Mouse (Mus musculus) hindbrain, embryonic 13.5 days (tissue): Measurements from ENCODE around the gene Tmc3. TPM values are rescaled to one million over a fixed set of nuclear protein-coding genes. Genes with fewer than 3 reads are reported as not detected.

Experiments
- ATAC-seq: fragments of 200-750 bp; cut with Nextera tagmentation; 2 replicates; pipeline ENCODE4 v1.8.0; 2017; ENCODE audit warnings: moderate TSS enrichment; ENCODE audit not compliant: low FRiP score
- H3K27ac ChIP-seq: fragments of 300-500 bp; sonication (generic); 2 replicates; pipeline ENCODE4 v1.5.1; 2015; ENCODE audit warnings: inconsistent platforms, mild to moderate bottlenecking, moderate library complexity
- H3K27me3 ChIP-seq: fragments of 300-500 bp; sonication (generic); 2 replicates; pipeline ENCODE4 v1.6.1; 2015; ENCODE audit warnings: mild to moderate bottlenecking, inconsistent platforms
- H3K36me3 ChIP-seq: fragments of 300-500 bp; sonication (generic); 2 replicates; pipeline ENCODE4 v1.6.1; 2015; ENCODE audit warnings: mild to moderate bottlenecking, inconsistent platforms
- H3K4me1 ChIP-seq: fragments of 300-500 bp; sonication (generic); replicated peaks from 2 replicates; pipeline ENCODE4 v1.6.1; 2015; ENCODE audit warnings: inconsistent platforms
- H3K4me2 ChIP-seq: fragments of 300-500 bp; sonication (generic); 2 replicates; pipeline ENCODE4 v1.6.1; 2015; ENCODE audit warnings: inconsistent platforms, mild to moderate bottlenecking, moderate library complexity
- H3K4me3 ChIP-seq: fragments of 300-500 bp; sonication (generic); 2 replicates; pipeline ENCODE4 v1.5.1; 2015; ENCODE audit warnings: mild to moderate bottlenecking, inconsistent platforms
- H3K9ac ChIP-seq: fragments of 300-500 bp; sonication (generic); 2 replicates; pipeline ENCODE4 v1.6.1; 2015; ENCODE audit warnings: mild to moderate bottlenecking, inconsistent platforms
- H3K9me3 ChIP-seq: fragments of 300-500 bp; sonication (generic); 2 replicates; pipeline ENCODE4 v1.6.1; 2016; ENCODE audit warnings: inconsistent platforms
- WGBS: fragments of 180-500 bp; shearing (Covaris S2); methylation state at CpG from one replicate; pipeline ENCODE4 v1.1.7; 2015; 5-methylcytosine and 5-hydroxymethylcytosine counted together
- polyA plus RNA-seq: library from polyadenylated mRNA; unstranded; fragments of >200 nt; fragmentation: Nextera tagmentation; extraction: Ambion mirVana; gene quantifications from 2 replicates; pipeline ENCODE4 v1.2.1, GENCODE M21; 2015

The Tmc3 gene
- 0.21 and 0.39 TPM in 2 replicates for polyA plus RNA-seq

DNA sequence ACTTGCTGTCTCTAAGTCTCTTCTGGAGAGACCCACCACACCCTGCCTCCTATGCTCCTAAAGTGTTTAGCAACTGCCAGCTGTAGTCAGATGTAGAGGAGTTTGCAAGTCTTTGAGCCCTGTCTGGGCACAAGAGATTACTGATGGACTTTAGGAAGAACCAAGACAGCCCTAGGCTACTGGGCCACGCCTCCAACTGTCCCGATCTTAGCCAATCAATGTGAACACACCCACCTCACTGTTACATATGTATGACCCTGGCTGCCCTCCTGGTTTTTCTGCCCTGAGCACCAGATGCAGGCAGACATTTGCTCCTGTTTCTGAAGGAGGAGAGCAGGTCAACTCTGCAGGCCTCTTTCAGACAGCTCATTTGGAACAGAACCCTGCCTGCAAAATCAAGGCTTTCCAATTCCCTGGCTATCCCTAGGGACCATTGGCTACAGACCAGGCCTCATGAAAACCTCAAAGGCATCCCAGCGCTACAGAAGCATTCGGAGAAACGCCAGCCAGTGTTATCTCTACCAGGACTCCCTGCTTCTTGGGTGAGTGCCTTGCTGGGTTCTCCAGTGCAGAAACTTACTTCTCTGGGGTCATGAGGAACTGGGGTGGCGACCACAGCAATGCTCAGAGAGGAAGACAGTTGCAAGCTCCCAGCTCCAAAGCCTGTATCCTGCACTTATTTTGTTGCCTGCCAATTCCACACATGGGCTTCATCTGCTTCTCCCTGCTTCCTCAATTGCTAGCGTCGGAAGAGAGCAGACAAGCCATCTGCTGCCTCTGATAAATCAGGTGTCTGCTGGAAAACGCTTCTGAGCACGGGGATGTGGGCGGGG lies at the start of gene Tmc3:
Gene Tmc3 (plus strand): TSS at position 289 of the 833 bp plus-strand sequence.
- Histone ChIP-seq H3K4me2 (no peak within 1 kb of the TSS), H3K36me3 (no peaks in the 10 kb centered on the region), H3K9ac (no peak within 1 kb of the TSS), H3K4me3 (no peak within 1 kb of the TSS), H3K9me3 (no peaks in the 10 kb centered on the region), H3K27me3 (no peaks in the 10 kb centered on the region), H3K4me1 (peaks cover 13% of the 10 kb centered on the region), H3K27ac (no peak within 1 kb of the TSS)
- ATAC-seq, result peak; percentile 52; the same call in 1 of the 2 replicates
- WGBS, result 45% methylated on average over 11 of the region's 11 CpGs

DNA sequence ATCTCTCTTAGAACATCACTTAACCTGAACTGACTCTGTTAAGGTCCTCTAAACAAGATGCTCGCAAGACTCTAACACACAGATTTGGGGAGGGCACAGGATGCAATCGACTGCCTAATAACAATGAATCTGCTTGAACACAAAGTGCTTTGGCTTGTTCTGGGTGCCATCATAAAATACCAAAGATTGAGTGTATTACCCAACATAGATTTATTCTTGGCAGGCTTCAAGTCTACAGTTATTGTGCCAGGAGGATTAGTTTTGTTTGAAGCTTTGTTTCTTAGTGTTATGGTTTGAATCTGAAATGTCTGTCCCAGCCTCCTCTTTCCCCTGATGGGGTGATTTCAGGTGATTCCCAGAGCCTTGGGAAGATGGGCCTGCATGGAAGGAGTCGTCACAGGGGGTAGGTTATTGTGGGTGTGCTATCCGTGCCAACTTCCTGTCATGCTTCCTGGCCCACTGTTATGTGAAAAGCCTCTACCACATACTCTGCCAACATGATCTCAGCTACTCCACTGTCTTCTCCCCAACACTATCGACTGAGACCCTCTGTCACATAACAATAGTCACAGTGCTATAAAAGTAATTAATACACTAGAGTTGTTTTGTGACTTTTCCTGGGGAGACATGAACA lies 43.1 kb upstream of the Tmc3 start:
- Histone ChIP-seq H3K4me2 (no peak overlapping the region), H3K27ac (no peak overlapping the region), H3K36me3 (no peaks in the 10 kb centered on the region), H3K27me3 (no peaks in the 10 kb centered on the region), H3K9ac (no peak overlapping the region), H3K4me1 (no peaks in the 10 kb centered on the region), H3K9me3 (no peaks in the 10 kb centered on the region), H3K4me3 (no peak overlapping the region)
- WGBS, result 84% methylated on average over 5 of the region's 5 CpGs
- no peak for ATAC-seq

DNA sequence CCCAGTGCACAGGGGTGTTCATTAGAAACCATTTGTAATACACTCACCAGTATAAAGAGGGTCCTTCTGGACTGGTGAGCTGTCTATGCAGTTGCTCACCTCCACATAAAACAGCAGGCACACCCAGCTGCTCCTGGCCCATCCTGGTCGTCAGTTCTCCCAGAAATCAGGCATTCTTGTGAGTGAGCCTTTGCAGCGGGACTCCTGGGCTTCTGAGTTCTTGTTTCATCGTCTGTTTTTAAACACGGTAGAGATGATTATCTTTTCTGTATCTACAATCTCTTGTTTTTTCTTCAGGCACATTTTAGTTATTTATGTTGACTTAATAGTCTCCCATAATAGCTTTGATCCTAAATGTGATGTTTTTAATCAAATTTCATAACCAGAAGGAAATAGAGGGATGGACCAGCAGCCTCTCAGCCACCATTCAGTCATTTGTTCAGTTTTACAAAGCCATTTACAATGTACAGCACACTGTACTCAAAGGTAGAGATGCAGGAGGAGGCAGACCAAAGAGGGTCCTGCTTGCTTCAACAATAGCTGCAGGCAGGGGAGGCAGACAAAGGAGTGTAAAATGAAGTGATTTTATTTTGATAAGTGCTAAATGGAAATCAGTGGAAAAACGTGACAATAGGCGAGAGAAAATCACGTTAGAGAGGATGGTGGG lies 35.9 kb upstream of the Tmc3 start:
- H3K4me3 ChIP-seq, result no peak overlapping the region
- H3K9me3 ChIP-seq, result no peaks in the 10 kb centered on the region
- H3K27me3 ChIP-seq, result no peaks in the 10 kb centered on the region
- H3K4me2 ChIP-seq, result peak overlapping the region; percentile 42
- 56% methylated on average over 7 of the region's 7 CpGs for WGBS
- peak overlapping the region; percentile 66 for H3K9ac ChIP-seq
- peaks cover 17% of the 10 kb centered on the region for H3K4me1 ChIP-seq
- H3K36me3 ChIP-seq, result no peaks in the 10 kb centered on the region
- H3K27ac ChIP-seq, result peak overlapping the region; percentile 83
- peak; percentile 64 for ATAC-seq

DNA sequence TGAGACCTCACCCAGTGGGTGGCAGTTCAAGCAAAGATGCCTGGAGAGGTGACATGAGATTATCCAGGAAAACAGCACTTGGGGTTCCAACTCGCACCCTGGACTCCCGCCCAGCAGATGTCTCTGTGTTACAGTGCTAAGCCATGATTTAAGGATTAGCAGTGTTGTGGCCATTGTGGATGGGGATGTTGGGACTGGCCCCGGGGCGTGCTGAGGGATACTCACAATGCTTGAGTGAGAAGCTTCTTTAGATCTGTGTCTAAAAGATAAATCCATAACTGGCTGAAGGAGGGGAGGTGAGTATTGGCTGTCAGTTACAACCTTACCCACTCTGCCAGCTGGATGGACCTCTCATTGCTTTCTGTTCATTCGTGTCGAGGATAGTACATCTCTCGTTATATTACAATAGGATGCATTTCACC lies 35.4 kb upstream of the Tmc3 start:
- H3K4me1 ChIP-seq, result peaks cover 17% of the 10 kb centered on the region
- 67% methylated on average over 7 of the region's 7 CpGs for WGBS
- no peaks in the 10 kb centered on the region for H3K36me3 ChIP-seq
- peak; percentile 68 for ATAC-seq
- peak overlapping the region; percentile 66 for H3K9ac ChIP-seq
- H3K27me3 ChIP-seq, result no peaks in the 10 kb centered on the region
- no peaks in the 10 kb centered on the region for H3K9me3 ChIP-seq
- peak overlapping the region; percentile 42 for H3K4me2 ChIP-seq
- H3K27ac ChIP-seq, result peak overlapping the region; percentile 83
- H3K4me3 ChIP-seq, result no peak overlapping the region

DNA sequence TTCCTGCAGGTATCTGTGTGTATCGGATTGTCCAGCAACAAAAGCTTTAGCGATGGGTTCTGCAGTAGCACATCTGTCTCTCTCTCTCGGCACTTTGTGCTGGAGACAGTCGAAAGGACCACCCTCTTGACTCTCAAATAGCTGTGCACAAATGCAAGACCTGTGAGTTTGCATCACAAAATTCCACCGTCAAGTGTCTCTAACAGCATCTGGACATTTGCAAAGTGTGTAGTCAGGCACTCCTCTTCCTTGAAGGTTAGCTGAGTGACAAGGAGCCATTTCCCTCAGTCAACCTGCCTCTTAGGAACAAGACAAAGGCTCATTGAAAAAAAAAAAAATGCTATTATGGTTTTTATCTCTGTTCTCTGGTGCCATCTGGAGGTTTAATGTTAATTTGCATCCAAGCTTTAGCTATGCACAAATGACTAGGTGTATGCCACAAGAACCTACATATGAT lies 34.7 kb upstream of the Tmc3 start:
- Histone ChIP-seq H3K4me3 (0 out of 2 replicates have a peak overlapping the region, but pooled peaks have one; percentile 10), H3K9ac (peak overlapping the region; percentile 66), H3K27ac (peak overlapping the region; percentile 83), H3K4me1 (peaks cover 17% of the 10 kb centered on the region), H3K27me3 (no peaks in the 10 kb centered on the region), H3K4me2 (peak overlapping the region; percentile 42), H3K9me3 (no peaks in the 10 kb centered on the region), H3K36me3 (no peaks in the 10 kb centered on the region)
- WGBS, result 33% methylated on average over 5 of the region's 5 CpGs
- peak; percentile 80 for ATAC-seq

DNA sequence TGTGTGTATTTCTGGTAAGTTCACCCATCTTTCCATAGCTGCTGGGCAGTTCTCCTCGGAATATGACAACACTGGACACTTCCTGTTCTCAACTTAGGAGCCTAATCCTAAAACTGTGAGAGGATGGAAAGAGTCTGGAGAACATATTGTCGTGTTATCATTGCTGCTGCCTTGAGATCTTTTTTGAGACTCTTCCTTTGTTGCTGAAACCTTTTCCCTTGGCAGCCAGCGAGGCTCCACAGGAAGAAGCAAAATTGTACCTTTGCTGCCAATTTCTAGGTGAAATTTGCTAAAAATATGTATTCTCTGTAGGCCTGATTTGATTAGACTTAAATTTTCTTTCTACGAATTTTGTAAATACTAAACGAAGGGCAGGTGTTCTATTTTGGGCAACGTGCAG lies 30.2 kb upstream of the Tmc3 start:
- H3K9me3 ChIP-seq, result no peaks in the 10 kb centered on the region
- H3K4me1 ChIP-seq, result peaks cover 6% of the 10 kb centered on the region; the same call in 1 of the 2 replicates
- H3K9ac ChIP-seq, result no peak overlapping the region
- H3K27me3 ChIP-seq, result no peaks in the 10 kb centered on the region
- H3K4me2 ChIP-seq, result no peak overlapping the region
- H3K36me3 ChIP-seq, result no peaks in the 10 kb centered on the region
- no peak overlapping the region for H3K4me3 ChIP-seq
- no peak overlapping the region for H3K27ac ChIP-seq
- ATAC-seq, result no peak
- 87% methylated on average over 6 of the region's 6 CpGs for WGBS

DNA sequence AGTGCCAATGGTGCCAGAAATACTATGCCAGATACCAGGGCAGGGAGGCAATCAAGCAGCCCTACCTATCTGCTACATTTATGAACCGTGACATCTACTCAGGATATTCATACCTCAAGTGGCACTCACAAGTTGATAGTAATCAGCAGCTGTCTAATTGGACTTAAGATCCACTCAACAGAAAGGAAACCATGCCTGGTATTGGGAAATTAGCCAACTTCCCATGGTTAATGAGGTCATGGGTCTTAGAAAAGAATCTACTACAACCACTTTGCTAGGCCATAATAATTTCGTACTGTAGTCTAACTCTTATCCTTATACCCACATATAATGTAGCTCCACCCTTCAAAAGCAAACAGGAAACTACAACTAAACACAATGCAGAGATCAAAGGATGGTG lies 28.2 kb upstream of the Tmc3 start:
- 81% methylated on average over 2 of the region's 2 CpGs for WGBS
- Histone ChIP-seq H3K27ac (no peak overlapping the region), H3K4me1 (no peaks in the 10 kb centered on the region), H3K9ac (no peak overlapping the region), H3K4me2 (no peak overlapping the region), H3K36me3 (no peaks in the 10 kb centered on the region), H3K4me3 (no peak overlapping the region), H3K9me3 (no peaks in the 10 kb centered on the region), H3K27me3 (no peaks in the 10 kb centered on the region)
- no peak for ATAC-seq

DNA sequence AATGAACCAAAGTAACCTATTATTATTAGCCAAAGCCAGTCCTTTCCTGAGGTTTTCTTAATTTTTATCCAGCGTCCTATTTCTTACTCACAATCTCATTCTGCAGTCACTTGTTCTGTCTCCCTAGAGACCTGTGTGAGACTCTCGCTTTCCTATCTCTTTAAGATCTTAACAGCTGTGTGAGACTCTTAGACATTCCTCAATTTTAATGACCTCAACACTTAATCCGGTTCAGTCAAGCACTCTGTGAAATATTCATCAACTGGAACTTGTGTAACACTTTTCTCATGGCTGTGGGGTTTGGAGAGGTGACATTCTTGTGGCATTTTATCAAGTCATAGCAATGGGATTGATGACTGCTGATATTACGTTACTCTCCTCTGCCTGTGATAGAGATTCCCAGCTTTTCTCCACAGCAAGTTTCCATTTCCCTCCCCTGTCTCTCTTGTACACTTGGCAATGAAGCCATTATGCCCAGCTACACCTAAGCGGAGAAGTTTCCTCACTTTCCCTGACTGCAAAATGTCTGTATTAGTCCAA lies 25.9 kb upstream of the Tmc3 start:
- no peaks in the 10 kb centered on the region for H3K4me1 ChIP-seq
- no peaks in the 10 kb centered on the region for H3K9me3 ChIP-seq
- WGBS, result 71% methylated on average over 5 of the region's 5 CpGs
- no peaks in the 10 kb centered on the region for H3K27me3 ChIP-seq
- no peak overlapping the region for H3K4me2 ChIP-seq
- ATAC-seq, result no peak
- no peak overlapping the region for H3K9ac ChIP-seq
- H3K27ac ChIP-seq, result no peak overlapping the region
- no peaks in the 10 kb centered on the region for H3K36me3 ChIP-seq
- H3K4me3 ChIP-seq, result no peak overlapping the region

DNA sequence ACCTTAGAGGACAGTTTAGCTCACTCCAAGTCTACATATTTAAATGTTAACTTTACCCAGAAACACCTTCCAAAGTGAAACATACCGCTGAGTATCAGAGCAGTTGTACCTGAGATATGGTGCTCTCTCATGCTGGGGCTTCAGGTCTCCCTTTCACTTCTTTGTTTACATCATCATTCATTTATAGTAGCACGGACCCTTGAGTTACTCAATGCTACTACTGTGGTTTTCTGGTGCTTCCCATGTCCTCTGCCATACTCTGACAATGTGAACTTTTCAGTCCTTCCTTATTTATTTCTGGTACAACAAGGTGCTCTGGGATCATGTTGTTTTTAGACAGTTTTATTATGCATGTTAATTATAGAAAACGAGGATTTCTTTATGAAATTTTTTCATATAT lies 25.2 kb upstream of the Tmc3 start:
- no peaks in the 10 kb centered on the region for H3K27me3 ChIP-seq
- H3K9ac ChIP-seq, result no peak overlapping the region
- H3K4me2 ChIP-seq, result no peak overlapping the region
- no peak overlapping the region for H3K4me3 ChIP-seq
- H3K36me3 ChIP-seq, result no peaks in the 10 kb centered on the region
- WGBS, result 92% methylated on average over 3 of the region's 3 CpGs
- ATAC-seq, result no peak
- no peak overlapping the region for H3K27ac ChIP-seq
- no peaks in the 10 kb centered on the region for H3K9me3 ChIP-seq
- no peaks in the 10 kb centered on the region for H3K4me1 ChIP-seq

DNA sequence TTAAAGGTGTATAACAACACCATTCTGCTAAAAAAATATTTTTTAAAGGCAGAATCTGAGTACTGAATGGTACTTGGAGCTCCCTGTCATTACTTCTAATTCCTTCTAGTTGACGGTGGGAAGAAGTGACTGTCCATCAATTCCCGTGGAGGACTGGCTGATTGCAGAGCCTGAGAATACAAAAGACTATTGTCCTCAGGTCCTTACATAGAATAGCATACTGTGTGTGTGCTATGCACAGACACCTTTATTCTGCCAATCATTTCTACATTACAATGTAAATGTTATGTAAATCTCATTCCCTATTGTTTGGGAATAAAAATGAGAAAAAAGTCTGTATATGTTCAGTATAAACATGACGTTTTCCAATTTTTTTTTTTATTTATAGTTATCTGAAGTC lies 22.9 kb upstream of the Tmc3 start:
- Histone ChIP-seq H3K4me3 (no peak overlapping the region), H3K9ac (no peak overlapping the region), H3K9me3 (no peaks in the 10 kb centered on the region), H3K36me3 (no peaks in the 10 kb centered on the region), H3K4me2 (no peak overlapping the region), H3K27me3 (no peaks in the 10 kb centered on the region), H3K4me1 (no peaks in the 10 kb centered on the region), H3K27ac (no peak overlapping the region)
- ATAC-seq, result no peak
- 19% methylated on average over 3 of the region's 3 CpGs for WGBS

DNA sequence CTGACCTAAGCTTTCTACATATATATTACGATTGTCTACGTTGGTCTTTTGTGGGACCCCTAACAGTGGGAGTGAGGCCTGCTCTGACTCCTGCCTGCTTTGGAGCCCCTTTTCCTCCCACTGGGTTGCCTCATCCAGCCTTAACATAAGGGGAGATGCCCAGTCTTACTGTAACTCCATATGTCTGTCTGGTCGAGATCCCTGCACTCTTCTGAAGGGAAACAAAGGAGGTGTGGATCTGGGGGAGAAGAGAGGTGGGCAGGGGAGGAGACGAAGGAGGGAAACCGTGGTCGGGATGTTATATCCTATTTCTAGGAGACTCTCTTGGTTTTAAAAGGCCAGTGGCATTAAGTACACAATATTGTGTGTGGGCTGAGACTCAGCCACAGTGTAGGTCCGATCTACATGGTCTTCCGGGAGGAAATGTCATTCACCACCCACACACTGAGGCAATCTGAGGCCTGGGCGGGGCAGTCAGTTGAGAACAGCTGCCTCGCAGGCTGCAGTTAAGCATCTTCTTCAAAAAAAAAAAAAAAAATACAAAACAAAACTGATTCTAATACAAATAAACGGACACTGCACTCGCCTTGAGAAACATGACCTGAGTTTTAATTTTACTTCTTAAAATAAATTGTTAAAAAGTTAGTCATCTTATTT lies 20.0 kb upstream of the Tmc3 start:
- WGBS, result 67% methylated on average over 12 of the region's 12 CpGs
- Histone ChIP-seq H3K27ac (no peak overlapping the region), H3K9me3 (no peaks in the 10 kb centered on the region), H3K27me3 (no peaks in the 10 kb centered on the region), H3K4me3 (no peak overlapping the region), H3K4me2 (no peak overlapping the region), H3K9ac (no peak overlapping the region), H3K4me1 (no peaks in the 10 kb centered on the region), H3K36me3 (no peaks in the 10 kb centered on the region)
- ATAC-seq, result no peak

DNA sequence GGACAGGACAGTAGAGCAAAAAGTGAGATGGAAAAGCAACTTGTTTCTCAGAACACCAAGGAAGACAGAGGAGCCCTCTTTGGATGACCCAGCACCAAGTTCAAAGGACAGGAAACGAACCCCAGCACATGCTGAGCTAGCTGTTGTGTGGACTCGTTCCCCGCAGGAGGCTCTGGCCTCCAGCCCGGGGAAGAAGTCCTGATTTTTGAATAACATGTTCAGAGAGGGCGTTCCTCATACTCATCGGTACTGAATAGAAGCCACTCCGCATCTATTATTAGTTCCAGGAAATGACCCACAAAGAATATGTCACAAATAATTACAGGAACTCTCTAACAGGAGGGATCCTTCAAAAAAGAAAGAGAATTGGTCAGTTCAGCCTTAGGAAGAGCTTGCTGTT lies 18.8 kb upstream of the Tmc3 start:
- no peak for ATAC-seq

More for the DNA sequence above, 18.8 kb upstream of the Tmc3 start:
- Histone ChIP-seq H3K27me3 (no peaks in the 10 kb centered on the region), H3K4me2 (no peak overlapping the region), H3K9me3 (no peaks in the 10 kb centered on the region), H3K9ac (no peak overlapping the region), H3K36me3 (no peaks in the 10 kb centered on the region), H3K4me1 (no peaks in the 10 kb centered on the region), H3K27ac (no peak overlapping the region), H3K4me3 (no peak overlapping the region)
- WGBS, result 26% methylated on average over 7 of the region's 7 CpGs
